Mouse (Mus musculus) MEL (cell line): ENCODE measurements around the gene Bmper.

Experiments used
- BHLHE40 ChIP-seq: IDR thresholded peaks from 2 replicates; pipeline ENCODE4 v1.6.1; 2012; ENCODE audit warnings: low read depth, mild to moderate bottlenecking, inconsistent platforms, low read length, improper control_type of control experiment, borderline replicate concordance
- CTCF ChIP-seq, 3 experiments: IDR thresholded peaks in 2 of 3; conservative IDR thresholded peaks in 1 of 3; 2 replicates each; pipeline ENCODE4 v1.5.1; 2011 to 2012; ENCODE audit warnings: low read length in 3 of 3, low read depth in 2 of 3, mild to moderate bottlenecking in 2 of 3, improper control_type of control experiment in 1 of 3, inconsistent platforms in 1 of 3, mixed read lengths in 1 of 3, moderate library complexity in 1 of 3; ENCODE audit not compliant: control insufficient read depth in 1 of 3, insufficient read depth in 1 of 3, poor library complexity in 1 of 3, severe bottlenecking in 1 of 3
- EP300 ChIP-seq, 2 experiments: IDR thresholded peaks; 2 replicates each; pipeline ENCODE4 v1.6.1; 2011; ENCODE audit warnings: improper control_type of control experiment in 2 of 2, low read length in 2 of 2, low read depth in 1 of 2, mild to moderate bottlenecking in 1 of 2
- HCFC1 ChIP-seq: IDR thresholded peaks from 2 replicates; pipeline ENCODE4 v1.6.1; 2012; ENCODE audit warnings: low read depth, mild to moderate bottlenecking, inconsistent platforms, low read length, improper control_type of control experiment, moderate library complexity
- MAFK ChIP-seq: IDR thresholded peaks from 2 replicates; pipeline ENCODE4 v1.6.1; 2011; ENCODE audit warnings: low read depth, mild to moderate bottlenecking, low read length, improper control_type of control experiment, borderline replicate concordance
- MAX ChIP-seq: IDR thresholded peaks from 2 replicates; pipeline ENCODE4 v1.6.1; 2011; ENCODE audit warnings: low read length, improper control_type of control experiment
- POLR2A ChIP-seq, 2 experiments: IDR thresholded peaks; 2 replicates each; pipeline ENCODE4 v1.6.1; 2011 to 2012; ENCODE audit warnings: low read length in 2 of 2, mild to moderate bottlenecking in 2 of 2, control low read depth in 1 of 2, improper control_type of control experiment in 1 of 2, low read depth in 1 of 2, moderate library complexity in 1 of 2; ENCODE audit not compliant: control insufficient read depth in 1 of 2, insufficient read depth in 1 of 2, poor library complexity in 1 of 2
- TAL1 ChIP-seq: IDR thresholded peaks from 2 replicates; pipeline ENCODE4 v1.6.1; 2012; ENCODE audit warnings: mild to moderate bottlenecking, inconsistent platforms, low read length, moderate library complexity, mixed read lengths
- USF1 ChIP-seq: IDR thresholded peaks from 2 replicates; pipeline ENCODE4 v1.6.1; 2014; ENCODE audit warnings: low read depth, mild to moderate bottlenecking, inconsistent platforms, low read length, improper control_type of control experiment, moderate library complexity
- ZC3H11A ChIP-seq: IDR thresholded peaks from 2 replicates; pipeline ENCODE4 v1.6.1; 2012; ENCODE audit warnings: low read depth, mild to moderate bottlenecking, inconsistent platforms, low read length, improper control_type of control experiment

DNA sequence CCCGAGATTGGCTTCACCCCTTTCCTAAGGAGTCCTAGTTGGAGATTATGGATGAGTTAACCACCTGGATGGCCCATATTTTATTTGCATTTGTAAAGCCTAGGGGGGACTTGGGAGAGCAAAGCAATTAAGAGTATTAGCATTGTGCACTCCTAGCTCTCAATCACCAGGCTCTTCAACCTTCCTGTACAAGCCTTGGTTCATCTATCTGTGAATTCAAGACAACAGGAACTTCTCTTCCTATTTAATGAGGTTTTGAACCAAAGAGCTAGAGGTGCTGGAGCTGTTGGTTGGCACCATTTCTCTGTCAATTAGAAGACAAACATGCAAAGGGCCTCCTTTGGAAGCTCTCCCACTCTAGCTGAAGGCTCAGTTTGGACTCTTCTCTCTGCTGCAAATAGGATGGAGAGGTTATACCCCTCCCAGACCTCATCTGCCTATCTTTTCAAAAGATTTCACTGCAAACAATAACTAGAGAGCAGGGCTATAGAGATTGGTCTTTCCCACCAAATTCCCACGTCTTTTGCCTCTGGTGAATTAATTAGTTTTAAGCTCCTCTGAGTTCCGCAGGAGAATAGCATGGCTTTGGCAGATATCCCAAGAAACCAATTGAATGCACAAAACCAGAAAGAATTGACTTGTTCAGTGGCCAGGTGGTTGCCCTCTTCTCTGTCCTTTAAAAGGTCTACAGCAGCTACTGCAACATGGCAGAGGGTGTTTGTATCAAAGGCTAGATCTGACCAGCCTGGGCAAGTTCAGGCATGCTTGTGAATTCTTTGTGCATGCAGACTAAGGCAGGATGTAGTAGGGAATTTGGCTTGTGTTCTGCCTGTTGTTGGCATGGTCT, 185.3 kb downstream of the Bmper start:
- TF ChIP-seq HCFC1 (no peak), POLR2A (IDR thresholded peaks at IDR 0.05; ENCODE audit: control insufficient read depth in 1 of 2, insufficient read depth in 1 of 2, low read depth in 1 of 2, low read length in 2 of 2, poor library complexity in 1 of 2) (no peak), MAX (no peak), CTCF (IDR thresholded peaks at IDR 0.05 in 2 of 3, conservative IDR thresholded peaks at IDR 0.05 in 1 of 3; ENCODE audit: control insufficient read depth in 1 of 3, insufficient read depth in 1 of 3, low read depth in 2 of 3, low read length in 3 of 3, poor library complexity in 1 of 3, severe bottlenecking in 1 of 3) (no peak), BHLHE40 (no peak), ZC3H11A (no peak), EP300 (IDR thresholded peaks at IDR 0.05; ENCODE audit: low read depth in 1 of 2, low read length in 2 of 2) (no peak), TAL1 (no peak), MAFK (no peak), USF1 (no peak)
